Mouse (Mus musculus) kidney, adult 2 months (tissue): Measurements from ENCODE around the gene Ifrd1.

Source experiments
- CTCF ChIP-seq: fragments of 200-500 bp; conservative IDR thresholded peaks from 2 replicates; pipeline ENCODE4 v1.5.1; 2011; ENCODE audit warnings: low read depth, mild to moderate bottlenecking, control low read depth, low read length, moderate library complexity, mixed read lengths; ENCODE audit not compliant: insufficient read depth, insufficient read length
- POLR2A ChIP-seq: fragments of 200-500 bp; IDR thresholded peaks from one replicate; pipeline ENCODE4 v1.6.1; 2011; ENCODE audit warnings: low read depth, low read length, control low read depth

- TF ChIP-seq CTCF (no peak), POLR2A (no peak)
Measured at GRCm38 (mm10) chr12:40169675-40170074, 78.6 kb downstream of the Ifrd1 start.
